Mouse (Mus musculus) lung, postnatal 36 days (tissue): ENCODE measurements around the gene Bmpr1a.

Source experiments
- DNase-seq: peaks from one replicate; pipeline ENCODE4 v3.0.0; 2022; ENCODE audit warnings: mixed read lengths

Bmpr1a gene

GRCm38 (mm10) chr14:34503325-34503647, at the start of gene Bmpr1a:
Bmpr1a (minus strand) TSS chr14:34503341.
- no peak for DNase-seq

- no peak for DNase-seq
These were observed 49.1 kb upstream of the Bmpr1a start for GRCm38 (mm10) chr14:34552226-34552625.

DNA sequence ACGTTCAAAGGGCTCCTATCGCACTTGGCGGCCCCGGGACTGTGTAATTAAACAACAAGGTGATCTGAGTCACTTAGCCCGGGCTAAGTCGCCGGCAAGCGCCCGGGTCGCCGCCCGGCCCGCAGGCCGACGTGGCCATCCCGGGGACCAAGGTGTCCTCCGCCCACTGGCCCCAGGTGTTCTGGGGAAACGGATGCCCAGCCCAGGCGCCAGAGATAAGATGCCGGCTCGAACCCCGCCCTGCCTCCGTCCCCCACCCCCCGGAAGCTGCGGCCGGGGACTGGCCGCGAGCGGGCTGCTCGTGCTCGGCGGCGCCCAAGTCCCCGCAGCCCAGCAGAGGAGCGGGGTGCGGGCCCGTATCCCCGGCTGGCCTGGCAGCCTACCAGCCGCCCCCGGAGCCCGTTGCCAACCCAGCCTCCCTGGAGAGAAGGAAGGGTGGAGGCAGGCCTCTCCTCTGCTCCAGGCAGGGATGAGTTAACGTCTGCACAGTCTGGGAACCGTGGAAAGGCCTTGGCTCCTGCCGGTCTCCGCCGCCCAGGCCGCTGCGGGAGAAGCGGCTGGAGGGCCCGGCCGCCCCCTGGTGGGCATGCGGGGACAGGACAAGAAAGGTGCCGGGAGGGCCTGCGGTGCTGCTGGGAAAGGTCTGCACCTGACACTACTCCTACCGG, 46.0 kb upstream of the Bmpr1a start:
- DNase-seq = peak; percentile 83

DNA sequence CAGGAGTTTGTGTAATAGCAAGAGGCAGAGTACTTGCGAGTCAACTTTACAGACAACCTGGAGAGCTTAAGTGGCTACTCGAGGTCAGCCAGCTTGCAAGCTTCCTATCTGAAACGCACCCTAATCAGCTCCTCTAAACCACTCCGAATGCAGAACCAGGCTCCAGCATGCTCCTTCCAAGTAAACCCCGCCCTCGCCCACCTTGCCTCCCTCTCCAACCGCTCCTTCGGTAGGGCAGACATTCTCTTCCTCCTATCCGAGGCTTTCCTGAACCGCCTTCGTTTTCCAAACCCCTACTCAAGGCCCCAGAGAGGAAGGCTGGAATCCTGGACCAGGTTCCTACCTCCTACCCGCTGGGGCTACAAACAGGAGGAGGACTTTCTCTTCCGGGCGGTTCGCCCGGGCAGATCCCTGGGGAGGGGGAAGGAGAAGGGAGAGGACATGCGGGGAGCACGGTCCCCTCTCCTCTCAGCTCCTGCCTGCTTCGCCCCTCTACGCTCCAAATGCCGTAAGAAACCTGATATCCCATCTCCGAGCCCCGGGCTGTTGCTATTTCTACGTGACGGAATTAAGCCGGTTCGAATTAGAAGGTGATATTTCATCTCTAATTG, 45.4 kb upstream of the Bmpr1a start:
- DNase-seq = peak; percentile 71

DNA sequence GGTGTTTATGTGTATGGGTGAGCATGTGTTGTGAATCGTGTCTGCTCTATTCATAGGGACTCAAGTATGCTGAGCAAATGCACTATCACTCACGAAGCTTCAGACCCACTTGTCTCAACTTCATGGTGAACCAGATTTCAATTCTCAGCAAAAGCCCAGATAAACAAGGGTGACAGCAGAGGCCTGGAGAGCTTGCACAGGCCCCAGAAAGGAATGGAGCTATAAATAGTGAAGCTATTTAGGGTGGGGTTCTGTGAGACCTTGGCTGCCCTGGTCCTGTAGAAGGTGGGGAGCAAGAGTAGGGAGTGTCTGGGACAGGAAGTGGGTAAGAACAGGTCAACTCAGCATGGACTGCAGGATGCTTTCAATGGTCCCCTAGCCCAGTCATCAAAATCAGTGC, 41.4 kb upstream of the Bmpr1a start:
- DNase-seq = no peak

DNA sequence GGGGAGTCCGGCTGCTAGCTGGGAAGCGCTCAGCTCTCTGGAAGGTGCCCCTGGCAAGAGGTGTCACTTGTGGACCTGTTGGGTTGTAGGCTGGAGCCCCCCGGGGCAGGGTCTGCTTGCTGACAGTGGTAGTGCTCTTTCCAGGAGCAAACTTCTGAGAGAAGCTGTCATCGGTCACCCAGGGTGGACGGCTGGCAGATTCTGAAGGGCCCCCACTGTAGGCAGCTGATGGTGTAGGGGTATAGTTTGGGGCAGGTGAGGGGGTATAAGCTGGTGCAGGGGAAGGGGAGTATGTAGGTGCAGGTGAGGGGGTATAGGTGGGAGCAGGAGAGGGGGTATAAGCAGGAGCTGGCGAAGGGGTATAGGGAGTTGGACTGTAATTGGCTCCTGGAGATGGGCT, 40.9 kb upstream of the Bmpr1a start:
- DNase-seq = no peak

DNA sequence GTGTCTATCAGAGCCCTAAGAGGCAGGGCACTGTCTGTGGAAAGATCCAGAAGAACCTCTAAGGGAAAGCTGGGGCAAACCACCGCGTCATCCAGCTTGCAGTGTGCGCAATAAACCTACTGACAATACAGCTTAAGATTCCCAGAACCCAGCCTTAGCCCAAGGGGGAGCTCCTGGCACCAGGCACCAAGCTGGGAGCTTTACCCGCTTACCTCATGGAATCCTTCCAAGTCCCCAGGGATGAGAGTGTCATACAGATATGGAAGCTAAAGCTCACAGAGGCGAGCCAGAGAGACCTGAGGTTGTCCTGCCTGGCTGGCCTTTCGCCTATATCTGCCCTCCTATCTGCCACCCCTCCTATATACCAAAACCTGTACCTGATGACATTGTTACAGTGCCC, 40.5 kb upstream of the Bmpr1a start:
- no peak for DNase-seq

DNA sequence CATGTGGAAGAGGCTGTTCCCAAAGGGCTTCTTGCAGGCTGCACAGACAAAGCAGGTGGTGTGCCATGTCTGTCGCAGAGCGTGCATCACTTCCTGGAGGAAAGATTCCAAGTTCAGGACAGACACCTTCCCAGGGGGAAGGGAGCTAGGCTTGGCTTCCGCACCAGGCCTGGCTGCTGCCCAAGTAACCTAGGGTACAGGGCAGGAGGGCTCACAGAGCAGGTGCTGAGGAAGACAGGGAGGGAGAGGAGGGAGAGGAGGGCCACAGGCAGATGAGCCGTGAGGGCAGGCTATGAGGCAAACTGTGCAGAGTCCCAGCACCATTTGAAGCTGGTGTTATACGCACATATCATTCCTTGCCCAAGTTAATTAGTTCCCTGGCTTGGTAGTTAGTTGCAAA, 38.8 kb upstream of the Bmpr1a start:
- no peak for DNase-seq

- DNase-seq = peak; percentile 49
These were observed 37.6 kb upstream of the Bmpr1a start for GRCm38 (mm10) chr14:34540685-34541162.

GRCm38 (mm10) chr14:34535883-34536282, 32.7 kb upstream of the Bmpr1a start:
- DNase-seq = no peak

DNA sequence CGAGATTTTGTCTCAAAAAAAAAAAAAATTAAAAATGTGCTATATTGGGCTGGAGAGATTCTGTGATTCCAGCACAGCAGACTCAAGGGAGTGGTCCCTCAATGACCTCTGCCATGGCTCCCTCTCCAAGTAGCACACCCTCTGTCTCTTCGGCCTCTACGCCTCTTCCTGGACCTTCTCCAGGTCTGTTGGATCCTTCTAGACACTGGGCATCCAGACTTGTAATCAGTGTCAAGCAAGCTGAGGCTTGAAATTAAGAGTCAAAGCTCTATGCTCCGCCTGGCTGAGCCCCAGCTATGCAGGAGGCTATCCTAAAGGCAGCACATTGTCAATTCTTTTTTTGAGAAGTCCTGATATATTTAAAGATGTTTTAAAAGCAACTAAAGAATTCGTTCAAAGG, 30.4 kb upstream of the Bmpr1a start:
- peak; percentile 33 for DNase-seq

- DNase-seq = peak; percentile 49
These were observed 29.4 kb upstream of the Bmpr1a start for GRCm38 (mm10) chr14:34532536-34532935.

- no peak for DNase-seq
These were observed 25.7 kb upstream of the Bmpr1a start for GRCm38 (mm10) chr14:34528804-34529203.

DNA sequence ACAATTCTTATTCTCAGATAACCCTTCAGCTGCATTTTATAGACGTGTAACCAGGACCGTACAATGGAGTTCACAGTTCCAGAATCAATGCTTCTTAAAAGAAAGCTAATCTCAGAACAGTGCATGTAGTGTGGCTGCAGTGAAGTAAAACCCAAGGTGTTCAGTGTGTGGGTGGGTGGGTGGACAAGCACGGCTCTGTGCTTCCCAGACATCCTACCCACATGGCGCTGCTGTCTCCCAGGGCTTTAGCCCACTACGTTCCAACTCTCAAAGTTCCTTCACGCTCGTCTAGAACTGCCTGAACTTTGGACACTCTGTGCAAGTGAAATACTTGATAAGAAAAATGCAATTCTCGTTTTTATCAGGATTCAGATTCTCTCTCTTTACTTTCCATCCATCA, 19.6 kb upstream of the Bmpr1a start, which contains the start of gene 9230112D13Rik:
Gene 9230112D13Rik, minus strand, starts transcription at position 101 of the 400 bp plus-strand sequence.
- no peak for DNase-seq

DNA sequence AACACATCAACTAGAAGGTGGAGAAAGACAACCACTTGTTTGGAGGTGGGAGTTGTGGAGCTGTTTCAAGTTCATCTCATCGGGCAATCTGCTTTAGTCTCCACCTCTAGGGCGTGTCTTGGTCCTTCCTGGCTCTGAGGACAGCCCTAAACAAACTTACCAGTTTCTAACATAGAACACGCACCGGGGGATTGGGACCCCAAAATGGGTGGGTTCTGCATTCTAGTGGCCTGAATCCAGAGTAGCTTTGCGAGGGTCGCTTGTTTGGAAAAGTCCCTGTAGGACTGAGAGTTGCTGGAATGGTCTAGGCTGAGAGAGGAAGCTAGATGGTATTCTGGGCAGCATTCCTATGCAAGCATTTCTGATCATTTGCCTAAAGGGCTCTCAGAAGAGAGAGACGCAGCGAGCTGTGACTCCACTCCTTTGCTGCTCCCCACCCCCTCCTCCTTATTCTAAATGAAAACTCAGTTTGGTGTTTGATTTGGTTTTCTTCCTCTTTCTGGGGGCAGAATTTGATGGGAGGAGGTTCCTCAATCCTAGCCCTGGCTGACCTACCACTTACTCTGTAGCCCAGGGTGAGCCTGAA, 14.9 kb upstream of the Bmpr1a start:
- DNase-seq = no peak

GRCm38 (mm10) chr14:34516960-34517577, 13.9 kb upstream of the Bmpr1a start:
- no peak for DNase-seq

DNA sequence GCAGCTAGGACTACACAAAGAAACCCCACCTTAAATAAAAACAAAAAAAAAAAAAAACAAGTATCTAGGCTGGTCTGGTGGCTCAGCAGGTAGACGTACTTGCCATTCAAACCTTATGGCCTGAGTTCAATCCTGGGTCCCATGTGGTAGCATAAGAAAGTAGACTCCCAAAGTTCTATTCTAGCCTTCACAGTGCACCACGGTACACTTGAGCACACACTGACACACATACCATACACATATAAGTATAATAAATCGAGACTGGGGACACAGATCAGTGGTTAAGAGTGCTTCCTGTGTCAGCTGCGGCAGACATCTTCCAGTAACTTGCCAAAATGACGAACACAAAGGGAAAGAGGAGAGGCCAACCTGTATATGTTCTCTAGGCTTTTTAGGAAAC, 12.7 kb upstream of the Bmpr1a start:
- DNase-seq = no peak

- peak; percentile 51 for DNase-seq
These were observed 11.0 kb upstream of the Bmpr1a start for GRCm38 (mm10) chr14:34514120-34514519.

- DNase-seq = no peak
These were observed 9.5 kb upstream of the Bmpr1a start for GRCm38 (mm10) chr14:34512602-34513001.

DNA sequence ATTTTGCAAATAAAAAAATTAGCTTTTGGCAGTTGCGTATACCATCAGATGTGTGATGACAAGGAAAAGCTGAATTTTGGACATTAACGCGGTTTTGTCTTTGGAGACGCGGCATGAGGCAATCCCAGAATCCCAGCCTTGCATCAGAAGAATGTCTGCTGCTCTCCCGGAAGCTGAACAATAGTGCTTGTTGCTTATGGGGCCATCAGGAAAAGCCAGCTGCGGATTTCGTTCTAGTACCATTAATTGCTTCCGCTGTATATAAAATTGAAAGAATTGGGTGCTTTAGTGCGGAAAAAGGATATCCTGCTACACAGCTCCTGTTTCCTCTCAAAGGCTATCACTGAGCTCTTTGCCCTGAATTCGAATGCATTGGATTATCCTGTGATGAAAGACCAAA, 8.8 kb upstream of the Bmpr1a start:
- no peak for DNase-seq

DNA sequence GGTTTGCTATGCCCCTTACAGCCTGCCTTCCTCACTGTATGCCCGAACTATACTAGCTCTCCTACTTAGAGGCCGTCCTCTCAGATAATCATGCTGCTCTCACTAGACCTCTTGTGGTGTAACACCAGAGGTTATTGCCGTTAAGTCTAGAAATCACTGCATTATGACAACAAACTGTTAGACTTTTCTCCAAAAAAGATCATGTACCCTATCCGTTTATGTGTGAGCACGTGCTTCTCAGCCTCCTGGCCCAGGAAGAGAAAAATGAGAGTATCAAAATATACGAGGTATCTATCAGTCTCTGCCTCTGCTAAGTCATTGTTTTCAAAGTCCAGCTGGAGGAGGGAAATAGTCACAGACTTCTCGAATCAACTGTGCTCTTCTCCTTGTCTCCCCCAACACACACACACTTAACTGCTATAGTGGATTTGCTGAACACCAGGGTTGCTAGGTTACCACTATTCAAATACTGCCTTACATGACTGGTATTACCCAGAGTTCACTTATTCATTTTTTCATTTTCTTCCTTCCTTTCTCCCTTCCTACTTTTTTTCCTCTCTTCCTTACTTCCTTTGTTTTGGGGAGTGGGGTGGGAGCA, 5.8 kb upstream of the Bmpr1a start:
- DNase-seq = no peak

DNA sequence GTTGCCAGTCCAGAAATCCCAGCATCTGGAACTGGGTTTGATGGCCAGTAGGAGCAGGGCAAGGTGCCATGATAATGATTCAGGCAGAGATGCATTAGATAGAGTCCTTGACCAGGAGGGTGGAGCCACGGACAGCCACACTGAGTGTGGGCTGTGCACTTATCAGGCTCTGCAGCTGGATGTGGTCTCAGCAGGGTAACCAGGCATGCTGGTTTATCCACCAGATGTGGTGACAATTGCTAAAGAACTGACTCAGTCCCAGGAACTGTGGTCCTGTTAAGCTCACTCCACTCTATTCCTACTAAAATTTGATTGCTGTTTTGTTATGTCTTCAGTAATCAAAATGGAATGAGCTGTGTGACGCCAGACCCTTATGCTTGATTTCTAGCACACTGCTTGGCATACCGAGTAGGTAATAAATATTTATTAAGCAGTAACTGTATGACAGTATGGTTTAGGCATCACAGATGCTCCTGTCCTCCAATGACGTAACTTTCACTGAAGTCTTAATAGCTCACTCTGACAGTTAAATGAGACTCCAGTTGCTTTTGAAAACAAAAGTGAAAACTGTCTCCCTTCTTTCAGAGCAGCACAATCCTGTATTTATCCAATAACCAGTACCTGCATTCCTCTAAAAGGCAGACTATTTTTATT, 5.2 kb upstream of the Bmpr1a start:
- no peak for DNase-seq

DNA sequence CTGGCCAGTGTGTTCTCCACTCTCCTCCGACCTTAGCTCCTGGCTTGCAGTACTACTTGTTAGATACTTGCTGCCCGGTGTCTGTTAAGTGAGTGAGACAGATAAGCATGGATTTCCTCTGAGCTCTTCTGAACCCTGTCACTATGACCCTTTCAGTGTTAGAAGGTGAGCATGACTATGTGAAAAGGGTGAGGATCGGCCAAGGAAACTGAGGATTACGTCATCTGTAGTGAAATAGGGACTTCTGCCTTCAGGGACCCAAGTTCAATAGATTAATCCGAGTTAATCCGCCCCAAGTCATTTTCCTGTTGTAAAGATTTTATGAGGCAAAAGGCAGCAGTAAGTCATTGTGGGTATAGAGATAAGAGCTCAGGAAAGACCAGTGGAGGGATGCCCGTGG, 2.2 kb upstream of the Bmpr1a start:
- DNase-seq = no peak
